Mouse (Mus musculus) naive thymus-derived CD4-positive, alpha-beta T cell, adult 2 months (primary cell): ENCODE measurements around the gene Runx2.

Experiments used
- DNase-seq: peaks from one replicate; pipeline ENCODE4 v3.0.0-alpha.2; 2011; ENCODE audit warnings: low read depth

Gene Runx2

DNA sequence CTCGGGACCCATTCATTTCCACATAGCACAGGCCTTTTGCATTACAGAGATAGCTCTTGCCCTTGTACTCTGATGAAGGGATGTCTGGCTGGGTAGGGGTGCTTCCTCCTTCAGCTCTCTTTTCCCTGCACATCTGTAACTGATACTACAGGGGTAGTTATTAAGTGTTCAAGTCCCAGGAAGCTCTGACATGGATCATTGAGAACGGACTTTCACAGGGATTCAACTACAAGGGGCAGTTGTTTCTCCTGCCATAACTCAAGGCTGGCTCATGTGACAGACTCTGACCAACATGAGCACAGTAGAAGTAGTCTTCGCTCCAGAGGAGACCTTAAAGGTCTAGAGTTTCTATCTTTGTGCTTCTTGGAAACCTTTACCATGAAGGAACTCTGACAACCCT lies 226.1 kb downstream of the Runx2 start:
- no peak for DNase-seq

DNA sequence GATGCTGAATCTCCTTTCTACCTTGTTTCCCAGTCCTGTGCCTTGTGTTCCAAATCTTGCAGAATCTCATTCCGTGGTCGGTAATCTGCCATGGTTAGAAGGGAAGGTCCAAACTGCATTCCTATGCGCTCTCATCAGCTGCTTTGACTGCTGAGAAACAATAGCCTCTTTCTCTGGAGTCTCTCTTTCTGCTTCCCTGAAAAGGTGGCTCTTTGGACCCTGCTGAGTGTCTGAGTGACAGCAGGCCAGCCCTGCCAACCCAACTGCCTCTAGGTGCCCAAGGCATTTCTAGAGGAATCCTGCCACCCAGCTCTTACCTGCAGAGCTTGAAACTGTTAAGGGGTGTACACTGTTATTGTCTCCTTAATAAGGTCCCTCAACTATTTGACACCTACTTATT lies 226.6 kb downstream of the Runx2 start:
- DNase-seq: no peak

DNA sequence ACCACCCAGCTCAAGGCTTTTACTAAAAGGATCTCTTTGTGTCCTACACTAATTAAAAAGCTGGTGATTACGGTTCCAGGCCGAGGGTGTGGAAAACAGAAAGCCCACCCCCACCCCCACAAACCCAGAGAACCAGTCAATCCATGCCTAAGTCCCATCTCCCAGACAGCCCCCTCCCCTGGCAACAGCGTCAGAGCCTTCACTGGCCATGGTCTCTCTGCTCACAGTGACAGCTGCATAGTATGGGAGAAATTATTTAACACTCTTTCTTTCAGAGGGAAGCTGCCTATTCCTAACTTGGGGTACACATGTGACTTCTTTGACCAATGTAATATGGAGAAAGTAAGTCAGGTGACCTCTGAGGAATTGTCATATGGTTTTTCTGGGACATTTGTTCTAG lies 228.4 kb downstream of the Runx2 start:
- no peak for DNase-seq

DNA sequence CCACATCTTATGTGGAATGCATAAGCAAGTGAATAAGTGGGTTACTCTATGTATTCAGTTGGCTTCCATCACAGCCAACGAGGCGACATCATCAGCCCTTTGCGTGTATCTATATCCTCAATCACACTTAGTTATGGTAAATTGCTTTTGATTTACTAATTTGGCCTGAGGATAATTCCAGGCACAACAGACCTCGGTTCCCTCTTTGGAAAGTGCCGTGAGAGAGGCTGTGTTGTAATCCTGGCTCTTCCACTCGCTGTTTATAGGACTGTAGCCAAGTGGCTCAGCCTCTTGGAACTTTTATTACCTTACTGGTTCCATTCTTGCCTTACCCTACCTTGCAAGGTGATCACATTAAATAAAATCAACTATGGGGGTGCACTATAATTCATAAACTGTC lies 229.8 kb downstream of the Runx2 start:
- DNase-seq: no peak

DNA sequence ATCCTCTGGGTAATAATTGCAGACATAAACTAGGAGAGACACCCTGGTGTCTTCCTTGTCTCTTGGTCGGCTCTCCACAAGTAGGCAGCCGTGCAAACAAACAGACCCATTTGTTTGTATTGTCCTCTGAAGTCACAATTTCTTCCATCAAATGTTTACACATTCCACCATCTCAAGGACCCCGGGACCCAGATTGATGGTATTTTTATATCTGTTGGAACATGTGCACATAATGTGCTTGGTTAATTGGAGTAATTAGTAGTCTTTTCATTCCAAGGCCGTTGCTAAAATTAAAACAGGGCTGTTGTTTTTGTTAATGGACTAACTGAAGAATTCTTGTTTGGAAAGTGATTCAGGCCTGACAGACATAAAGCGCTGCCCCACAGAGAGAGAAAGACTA lies 236.8 kb downstream of the Runx2 start:
- no peak for DNase-seq

DNA sequence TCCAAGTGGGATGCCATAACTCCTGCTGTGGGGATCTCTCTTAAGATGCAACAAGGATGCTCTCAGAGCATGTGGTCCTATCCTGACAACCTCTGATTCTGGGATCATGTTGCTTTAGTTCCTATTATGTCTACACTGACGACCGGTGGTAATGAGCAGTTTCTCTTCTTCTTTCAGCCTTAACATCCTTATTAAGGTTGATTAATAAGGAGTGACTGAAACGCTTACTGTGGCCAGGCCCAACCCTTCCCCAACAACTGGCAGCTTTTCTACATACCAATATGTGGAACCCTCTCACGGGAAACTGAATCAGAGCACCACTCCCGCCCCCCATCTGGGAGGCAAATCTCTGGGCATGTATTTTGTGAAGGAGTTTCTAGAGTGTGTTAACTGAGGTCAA lies 243.7 kb downstream of the Runx2 start:
- DNase-seq: no peak

DNA sequence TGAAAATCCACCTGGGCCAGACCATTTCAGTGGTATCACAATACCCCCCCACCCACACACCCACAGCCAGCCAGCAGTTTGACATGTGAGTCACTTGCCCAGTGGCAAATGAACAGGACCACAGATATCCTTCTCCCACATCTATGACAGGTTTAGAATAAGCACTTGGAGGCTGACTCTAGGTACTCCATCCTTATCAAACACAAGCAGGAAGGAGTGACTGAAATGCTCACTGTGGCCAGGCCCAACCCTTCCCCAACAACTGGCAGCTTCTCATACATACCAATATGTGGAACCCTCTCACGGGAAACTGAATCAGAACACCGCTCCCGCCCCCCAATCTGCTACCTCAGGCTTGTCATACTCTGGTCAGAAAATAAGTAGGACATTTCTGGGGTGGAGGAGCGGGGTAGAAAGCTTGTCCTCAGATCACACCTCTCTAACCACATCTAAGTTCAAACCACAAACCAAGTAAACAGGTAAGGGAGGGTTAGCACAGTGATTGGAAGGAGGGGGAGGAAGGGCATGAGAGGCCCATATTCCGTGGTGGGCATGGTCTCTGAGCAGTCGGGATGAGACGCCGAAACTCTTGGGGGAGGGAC lies 245.5 kb downstream of the Runx2 start:
- peak; percentile 51 for DNase-seq

DNA sequence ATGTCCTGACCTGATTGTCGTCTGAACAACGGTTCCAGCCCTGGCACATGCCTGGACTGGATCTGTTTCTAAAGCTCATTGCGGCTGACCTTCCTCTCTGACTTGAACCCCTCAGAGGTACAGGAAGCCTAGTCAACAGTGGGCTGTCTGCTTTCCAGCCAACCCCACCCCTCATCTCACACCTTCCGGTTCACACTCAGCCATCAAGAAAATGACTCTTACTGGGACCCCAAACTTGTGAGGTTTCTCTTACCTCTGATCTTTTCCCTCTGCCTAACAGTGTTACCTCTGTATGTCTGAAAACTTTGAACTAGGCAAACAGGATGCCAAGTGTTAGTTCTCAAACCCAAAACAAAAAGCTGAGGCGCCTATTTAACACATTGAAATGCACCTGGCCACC lies 247.6 kb downstream of the Runx2 start:
- DNase-seq: no peak

DNA sequence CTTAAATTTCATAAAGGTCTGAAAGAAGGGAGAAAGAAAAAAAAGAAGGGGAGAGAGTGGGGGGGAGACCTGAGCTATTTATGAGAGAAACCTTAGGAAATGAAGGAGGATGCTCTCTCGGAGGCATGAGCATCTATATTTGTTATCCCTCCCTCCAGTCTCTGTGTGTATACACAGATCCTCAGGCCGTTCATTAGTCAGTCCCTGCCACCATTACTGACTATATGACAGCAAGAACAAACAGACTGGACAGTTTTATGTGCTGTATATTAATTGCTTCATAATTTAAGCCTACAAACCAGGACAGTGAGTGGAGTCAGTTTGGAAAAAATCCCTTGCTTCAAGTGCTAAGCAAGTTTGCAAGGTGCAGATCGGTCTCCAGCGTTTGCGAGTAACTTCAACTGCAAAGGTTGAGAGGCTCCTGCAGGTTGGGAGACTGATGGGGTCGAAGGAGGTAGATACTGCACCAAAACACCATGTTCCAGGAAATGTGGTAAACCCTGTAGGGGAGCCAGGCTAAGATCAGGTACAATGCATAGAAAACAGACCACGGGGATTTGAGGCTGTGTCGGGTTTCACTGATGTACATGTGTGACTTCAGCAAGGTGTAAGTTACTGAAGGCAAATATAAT lies 248.6 kb downstream of the Runx2 start:
- DNase-seq: no peak

DNA sequence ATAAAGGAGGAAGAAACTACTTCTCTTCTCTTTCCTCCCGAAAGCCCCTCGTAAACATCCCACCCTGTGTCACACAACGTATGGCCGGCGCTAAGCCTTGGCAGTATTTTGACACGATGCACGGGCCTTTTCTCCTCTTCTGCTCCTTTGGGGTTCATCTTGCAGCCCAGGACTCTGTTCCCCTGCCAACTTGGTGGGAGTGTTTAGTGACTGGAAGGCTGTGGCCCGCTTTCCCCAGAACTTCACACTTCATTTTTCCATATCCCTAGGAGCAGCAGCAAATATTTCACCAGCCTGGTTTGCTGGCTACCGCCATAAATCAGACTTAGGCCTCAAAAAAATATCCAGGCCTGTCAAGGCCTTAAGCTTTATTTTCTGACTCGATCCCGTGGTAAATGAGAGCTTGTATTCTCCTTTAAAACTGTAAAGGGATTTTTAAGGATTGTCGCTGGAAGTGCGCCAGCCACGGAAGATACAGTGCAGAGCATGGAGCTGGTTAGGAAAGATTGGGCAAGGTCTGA lies 249.2 kb downstream of the Runx2 start:
- DNase-seq: no peak

DNA sequence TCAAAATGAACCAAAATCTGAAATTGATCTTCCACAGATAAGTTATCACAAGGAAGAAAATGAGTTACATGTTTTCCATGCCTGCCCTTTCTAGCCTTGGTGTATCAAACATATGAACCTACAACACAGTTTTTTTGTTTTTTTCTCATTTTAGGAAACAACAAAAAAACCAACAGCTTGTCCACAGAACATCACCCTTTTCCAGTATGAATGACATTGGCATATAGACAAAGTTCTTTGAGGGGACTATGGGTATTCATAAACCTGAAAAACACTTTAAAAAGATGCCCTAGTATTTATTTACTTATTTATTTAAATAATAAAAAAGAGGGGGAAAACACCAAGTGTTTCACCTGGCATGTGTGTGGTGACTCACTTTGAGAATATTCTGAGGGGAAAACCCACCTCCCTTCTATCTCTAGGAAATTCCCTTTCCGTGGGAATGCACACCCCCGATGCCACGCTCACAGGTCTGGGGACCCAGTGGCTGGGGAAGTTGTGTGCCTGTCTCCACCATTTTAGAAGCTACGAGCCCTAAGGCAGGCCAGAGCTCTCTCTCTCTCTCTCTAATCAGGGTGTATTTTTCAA lies 249.9 kb downstream of the Runx2 start:
- DNase-seq: no peak

DNA sequence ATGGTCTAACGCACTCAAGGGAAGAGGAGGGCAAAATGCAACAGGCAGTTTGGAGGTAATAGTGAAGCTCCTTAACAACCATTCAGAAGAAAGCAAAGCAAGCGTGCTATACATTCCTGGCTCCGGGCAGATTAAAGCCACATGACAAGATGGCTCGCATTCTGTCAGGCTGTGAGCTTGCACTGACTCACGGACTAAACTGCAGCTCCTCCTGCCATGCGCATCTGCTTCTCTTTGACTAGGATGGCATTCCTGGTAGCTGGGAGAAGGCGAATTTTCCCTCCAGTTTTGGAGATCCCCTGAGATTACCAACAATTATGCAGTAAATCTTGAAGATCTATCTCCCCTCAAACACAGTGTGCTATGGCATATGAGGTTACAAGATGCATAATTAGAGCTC lies 254.6 kb downstream of the Runx2 start:
- DNase-seq: no peak

DNA sequence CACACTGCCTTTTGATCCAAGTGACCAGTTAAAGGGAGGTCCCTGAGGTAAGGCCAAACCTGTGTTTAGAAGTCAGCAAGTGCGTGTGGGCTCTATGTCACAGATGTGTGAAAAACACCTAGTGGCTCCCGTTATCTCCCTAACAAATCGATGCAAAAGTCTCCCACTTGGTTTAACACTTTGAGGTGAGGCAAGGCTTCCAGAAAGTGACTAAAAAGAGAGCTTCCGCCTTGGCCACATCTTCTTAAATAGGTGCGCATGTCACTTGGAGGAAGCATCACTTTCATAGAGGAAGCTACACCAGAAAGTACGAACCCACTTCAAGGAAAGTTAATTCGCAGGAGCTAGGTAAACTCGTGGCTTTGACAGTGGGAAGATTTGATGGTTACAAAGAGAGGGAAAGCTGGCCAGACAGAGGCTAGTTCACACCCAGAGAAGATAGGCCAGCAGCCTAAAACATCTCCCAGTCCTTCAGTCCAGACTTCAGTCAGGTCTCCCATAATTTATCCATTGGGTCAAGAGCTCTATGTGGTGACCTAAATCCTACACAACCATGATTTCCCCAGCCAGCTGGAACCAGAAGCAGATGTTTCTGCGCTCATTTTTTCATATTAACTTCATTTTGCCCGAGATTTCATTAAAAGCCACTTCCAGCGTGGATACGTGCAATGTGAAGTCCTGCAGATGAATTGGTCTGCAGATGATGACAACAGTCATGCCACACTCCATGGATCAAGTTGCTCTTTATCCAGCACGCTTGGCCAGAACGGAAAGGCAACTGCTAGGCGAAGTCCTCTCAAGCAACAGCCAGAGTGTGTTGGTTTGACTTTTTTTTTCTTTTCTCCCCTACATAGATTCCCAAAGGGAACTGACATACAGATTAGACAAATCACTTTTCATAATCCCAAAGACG lies 257.1 kb downstream of the Runx2 start:
- peak; percentile 21 for DNase-seq

DNA sequence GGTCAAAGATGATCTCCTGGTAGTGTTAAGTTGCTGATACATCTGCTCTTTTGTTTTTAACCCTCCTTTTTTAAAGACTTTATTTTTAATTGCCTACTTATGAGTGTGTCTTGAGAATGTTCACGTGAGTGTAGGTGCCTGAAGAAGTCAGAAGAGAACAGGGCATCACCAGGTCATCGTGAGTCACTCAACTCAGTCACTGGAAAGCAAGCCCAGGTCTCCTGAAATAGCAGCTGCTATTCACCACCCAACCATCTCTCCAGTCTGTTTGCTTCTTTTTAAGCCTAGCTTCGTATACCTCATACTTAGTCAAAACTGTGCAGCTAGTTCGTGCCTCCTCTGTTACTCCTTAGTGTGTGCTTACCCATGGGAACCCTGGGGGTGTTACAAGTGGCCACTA lies 259.7 kb downstream of the Runx2 start:
- DNase-seq: no peak

DNA sequence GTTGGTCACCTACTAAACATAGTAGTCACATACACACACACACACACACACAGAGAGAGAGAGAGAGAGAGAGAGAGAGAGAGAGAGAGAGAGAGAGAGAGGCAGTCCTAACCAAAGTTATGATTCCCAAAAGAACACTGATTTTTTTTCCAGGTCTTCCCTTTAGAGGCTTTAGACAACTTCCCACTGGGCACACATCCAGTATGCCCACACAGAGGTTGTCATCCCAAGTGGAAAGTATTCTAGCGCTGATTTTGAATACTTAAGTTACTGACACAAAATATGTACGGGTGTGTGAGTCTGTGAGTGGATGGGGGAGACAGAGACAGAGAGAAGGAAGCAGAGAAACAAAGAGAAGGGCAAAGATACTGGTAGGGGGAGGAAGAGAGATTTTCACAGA lies 265.0 kb downstream of the Runx2 start:
- DNase-seq: no peak

DNA sequence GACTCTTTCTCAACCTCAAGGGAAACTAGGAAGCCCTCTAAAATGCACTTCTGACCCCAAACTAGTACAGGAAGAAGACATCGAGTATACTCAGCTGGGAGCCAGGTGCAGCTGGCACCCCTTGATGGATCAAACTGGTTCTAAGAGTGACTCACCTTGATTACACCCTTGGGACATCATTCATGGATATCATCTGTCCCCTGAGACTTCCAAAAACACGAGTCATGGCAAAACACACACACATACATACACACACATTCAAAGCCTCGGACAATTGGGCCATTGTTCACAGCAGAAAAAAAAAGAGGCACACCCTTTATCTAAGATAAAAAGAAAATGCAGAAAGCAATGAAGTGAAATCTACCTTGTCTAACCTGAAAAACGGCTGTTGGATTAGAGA lies 266.7 kb downstream of the Runx2 start:
- no peak for DNase-seq

DNA sequence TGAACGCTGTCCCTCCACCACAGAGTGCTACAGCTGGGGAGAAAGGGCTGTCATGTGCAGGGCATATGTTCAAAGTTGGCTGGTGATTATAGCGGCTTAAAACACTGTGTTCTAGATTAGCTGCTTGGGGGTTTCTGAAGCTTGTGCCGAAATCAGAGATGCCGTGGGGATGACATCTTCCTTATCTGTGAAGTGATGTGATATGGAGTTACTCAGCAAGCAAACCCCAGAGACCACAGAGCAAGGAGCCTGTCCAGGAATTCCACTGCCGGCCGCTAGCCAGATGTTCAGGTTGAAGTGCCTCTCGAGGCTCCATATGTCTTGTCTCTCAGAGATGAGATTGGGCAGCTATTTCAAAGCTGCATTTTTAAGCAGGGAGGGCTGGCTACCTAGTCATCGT lies 267.8 kb downstream of the Runx2 start:
- no peak for DNase-seq

DNA sequence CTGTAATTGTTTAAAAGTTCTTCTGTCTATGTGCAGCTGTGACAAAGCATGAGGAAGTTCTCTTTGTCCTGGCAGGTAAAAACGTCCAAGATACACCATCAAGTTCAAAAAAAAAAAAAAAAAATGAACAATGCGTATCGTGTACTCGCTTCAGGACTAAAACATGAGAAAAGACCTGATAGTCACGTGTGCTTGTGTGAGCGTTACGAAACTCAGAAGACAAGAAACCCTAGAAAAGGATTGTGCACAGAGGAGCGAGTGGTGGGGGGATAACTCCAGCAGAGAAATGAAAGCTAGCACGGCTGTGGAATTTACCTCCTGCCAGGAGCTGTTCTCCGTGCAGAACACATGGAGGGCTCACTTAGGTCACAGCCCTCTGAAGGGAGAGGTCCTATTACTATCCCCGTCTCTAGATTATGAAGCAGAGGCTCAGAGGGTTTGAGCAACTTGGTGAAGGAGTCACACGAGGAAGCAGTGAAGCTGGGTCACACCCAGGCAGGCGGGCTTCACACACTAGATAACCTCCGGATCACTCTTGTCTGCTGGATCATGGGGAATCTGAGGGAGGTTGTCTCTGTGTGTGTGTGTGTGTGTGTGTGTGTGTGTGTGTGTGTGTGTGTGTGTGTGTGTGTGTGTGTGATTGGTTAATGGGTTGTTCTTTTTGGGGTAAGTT lies 269.3 kb downstream of the Runx2 start:
- DNase-seq: no peak

DNA sequence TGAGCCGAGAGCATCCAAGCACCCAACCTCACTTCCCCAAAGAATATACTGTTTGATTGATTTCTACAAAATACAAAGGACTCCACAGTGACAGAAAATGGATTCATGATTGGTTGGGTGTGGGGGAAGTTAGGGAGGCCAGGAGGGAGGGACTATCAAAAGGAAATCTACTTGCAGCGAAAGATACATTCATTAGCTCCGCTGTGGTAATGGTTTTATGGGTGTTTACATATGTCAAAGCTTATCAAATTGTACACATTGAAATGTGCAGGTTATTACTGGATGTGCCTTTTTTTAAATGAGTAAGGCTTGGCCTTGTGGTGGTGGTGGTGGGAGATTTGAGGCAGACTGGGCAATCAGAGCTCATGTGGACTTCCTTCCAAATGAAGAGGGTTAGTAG lies 271.9 kb downstream of the Runx2 start:
- no peak for DNase-seq

DNA sequence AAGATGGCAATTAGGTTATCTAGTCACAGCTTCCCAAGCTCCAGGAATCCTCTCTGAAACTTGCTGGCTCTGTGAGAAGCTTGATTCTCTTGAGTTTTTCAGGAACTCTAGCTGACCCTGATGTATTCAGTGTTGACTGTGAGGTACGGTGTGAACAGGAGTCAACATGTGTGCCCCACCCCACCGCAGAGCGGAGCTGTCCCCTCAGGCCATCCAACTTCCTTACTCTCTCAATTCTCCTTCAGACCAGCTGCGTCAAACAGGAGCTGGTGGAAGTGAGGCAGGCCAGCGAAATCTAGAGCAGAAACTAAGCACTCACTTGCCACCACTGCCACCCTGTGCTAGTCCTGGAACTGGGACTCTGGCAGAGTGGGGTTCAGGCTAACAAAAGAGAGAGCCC lies 273.9 kb downstream of the Runx2 start:
- no peak for DNase-seq

DNA sequence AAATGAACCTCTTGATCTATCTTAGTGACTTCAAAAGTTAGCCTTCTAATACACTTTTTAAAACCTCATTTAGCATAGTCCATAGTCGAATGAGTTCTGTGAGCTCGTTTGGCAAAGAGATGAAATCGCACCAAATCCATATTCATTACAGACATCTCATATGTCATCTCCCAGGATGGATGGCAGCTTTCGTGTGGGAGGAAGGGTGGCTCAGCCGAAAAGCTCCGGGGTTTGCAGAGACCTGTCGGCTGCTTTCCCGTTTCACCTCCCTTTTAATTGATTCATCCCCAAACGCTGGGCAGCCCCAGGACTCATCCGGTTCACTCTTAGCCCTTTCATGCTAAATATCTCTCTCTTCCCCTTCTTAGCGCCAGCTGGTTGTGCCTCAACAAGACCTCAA lies 275.7 kb downstream of the Runx2 start:
- no peak for DNase-seq

DNA sequence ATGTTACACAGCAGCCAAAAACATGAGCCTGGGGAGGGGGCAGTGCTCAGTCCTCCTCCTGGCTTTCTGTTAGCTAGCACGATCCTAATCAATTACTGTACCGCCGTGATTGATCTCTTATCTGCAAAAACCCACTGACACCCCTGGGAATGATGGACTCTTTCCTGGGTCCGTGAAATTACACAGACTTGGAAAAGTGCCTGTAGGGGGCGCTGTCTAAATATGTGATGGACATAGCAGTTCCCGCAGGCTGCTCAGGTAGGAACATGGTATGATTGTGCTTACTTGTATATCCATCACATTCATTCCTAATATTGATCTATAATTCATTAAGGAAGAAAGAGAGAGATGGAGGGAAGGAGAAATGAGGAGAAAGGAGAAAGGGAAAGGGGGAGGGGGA lies 284.6 kb downstream of the Runx2 start:
- peak; percentile 65 for DNase-seq
